Mouse (Mus musculus) C2C12 (cell line): ENCODE data around the gene Rnf181.

ENCODE experiments used
- CTCF ChIP-seq: IDR thresholded peaks from one replicate; pipeline ENCODE4 v1.5.1; 2011; ENCODE audit not compliant: control insufficient read depth, insufficient read depth, insufficient read length
- FOSL1 ChIP-seq: IDR thresholded peaks from one replicate; pipeline ENCODE4 v1.8.0; 2011; ENCODE audit warnings: mild to moderate bottlenecking, low read length; ENCODE audit not compliant: poor library complexity, insufficient read depth, severe bottlenecking
- MAX ChIP-seq: IDR thresholded peaks from one replicate; pipeline ENCODE4 v1.6.1; 2011; ENCODE audit warnings: mild to moderate bottlenecking, control low read depth
- MYOD1 ChIP-seq: IDR thresholded peaks from one replicate; pipeline ENCODE4 v1.6.1; 2011; ENCODE audit warnings: low read depth; ENCODE audit not compliant: control insufficient read depth, insufficient read length
- MYOG ChIP-seq: IDR thresholded peaks from one replicate; pipeline ENCODE4 v1.6.1; 2011; ENCODE audit not compliant: control insufficient read depth, insufficient read length; ENCODE audit errors: extremely low read depth
- USF1 ChIP-seq: IDR thresholded peaks from one replicate; pipeline ENCODE4 v1.6.1; 2011; ENCODE audit warnings: low read depth, mild to moderate bottlenecking, control low read depth, moderate library complexity

- TF ChIP-seq CTCF = no peak
- TF ChIP-seq USF1 = no peak
- no peak for TF ChIP-seq MAX
- TF ChIP-seq MYOG = no peak
- no peak for TF ChIP-seq FOSL1
- no peak for TF ChIP-seq MYOD1
Observed at GRCm38 (mm10) chr6:72369557-72369956, 2.8 kb upstream of the Rnf181 start.
